Mouse (Mus musculus) erythroblast, embryonic 14.5 days (primary cell): ENCODE measurements around the gene Rpl13. TPM values are rescaled to one million over a fixed set of nuclear protein-coding genes. Genes with fewer than 3 reads are reported as not detected.
A peak's percentile ranks its signal among the peaks of the same experiment; 100 is the strongest.

Experiments
- H3K27me3 ChIP-seq: 2 replicates; pipeline ENCODE4 v1.6.1; 2012; ENCODE audit warnings: inconsistent platforms; ENCODE audit not compliant: control insufficient read depth
- H3K36me3 ChIP-seq: 2 replicates; pipeline ENCODE4 v1.6.1; 2012; ENCODE audit warnings: mild to moderate bottlenecking, inconsistent platforms; ENCODE audit not compliant: control insufficient read depth
- H3K4me1 ChIP-seq: 2 replicates; pipeline ENCODE4 v1.6.1; 2012; ENCODE audit warnings: inconsistent platforms; ENCODE audit not compliant: control insufficient read depth
- H3K4me3 ChIP-seq: replicated peaks from 2 replicates; pipeline ENCODE3; 2012; ENCODE audit warnings: moderate library complexity, mild to moderate bottlenecking, inconsistent platforms
- H3K9me3 ChIP-seq: 2 replicates; pipeline ENCODE4 v1.6.1; 2012; ENCODE audit warnings: low read length, inconsistent platforms, mixed read lengths; ENCODE audit not compliant: control insufficient read depth
- GATA1 ChIP-seq: IDR thresholded peaks from 2 replicates; pipeline ENCODE4 v1.6.1; 2012; ENCODE audit warnings: low read length, inconsistent platforms, mixed read lengths
- TAL1 ChIP-seq: IDR thresholded peaks from 3 replicates; pipeline ENCODE4 v1.6.1; 2012; ENCODE audit warnings: low read length, inconsistent platforms, mixed read lengths
- polyA plus RNA-seq: library from polyadenylated mRNA; stranded (reverse); fragments of >175 nt; gene quantifications from 2 replicates; pipeline ENCODE4 v1.2.3, GENCODE M21; 2012

Rpl13 gene
- polyA plus RNA-seq, 1 experiment: 471 TPM

- TF ChIP-seq TAL1: no peak
- no peak for TF ChIP-seq GATA1
- Histone ChIP-seq H3K36me3 (peaks cover 35% of the 10 kb centered on the region), H3K4me1 (peaks cover 29% of the 10 kb centered on the region), H3K4me3 (peak overlapping the region; percentile 98), H3K27me3 (no peaks in the 10 kb centered on the region), H3K9me3 (no peaks in the 10 kb centered on the region)
These were observed 2.1 kb downstream of the Rpl13 start for GRCm38 (mm10) chr8:123104046-123104767.

- TF ChIP-seq GATA1 (no peak), TAL1 (no peak)
- no peaks in the 10 kb centered on the region for H3K27me3 ChIP-seq
- H3K4me3 ChIP-seq: no peak overlapping the region
- H3K4me1 ChIP-seq: peaks cover 27% of the 10 kb centered on the region
- peaks cover 35% of the 10 kb centered on the region for H3K36me3 ChIP-seq
- no peaks in the 10 kb centered on the region for H3K9me3 ChIP-seq
These were observed 3.6 kb downstream of the Rpl13 start for GRCm38 (mm10) chr8:123105553-123106326.

- TF ChIP-seq GATA1 (no peak), TAL1 (no peak)
- H3K4me1 ChIP-seq: peaks cover 27% of the 10 kb centered on the region
These were observed 4.4 kb downstream of the Rpl13 start for GRCm38 (mm10) chr8:123106531-123106930.

DNA sequence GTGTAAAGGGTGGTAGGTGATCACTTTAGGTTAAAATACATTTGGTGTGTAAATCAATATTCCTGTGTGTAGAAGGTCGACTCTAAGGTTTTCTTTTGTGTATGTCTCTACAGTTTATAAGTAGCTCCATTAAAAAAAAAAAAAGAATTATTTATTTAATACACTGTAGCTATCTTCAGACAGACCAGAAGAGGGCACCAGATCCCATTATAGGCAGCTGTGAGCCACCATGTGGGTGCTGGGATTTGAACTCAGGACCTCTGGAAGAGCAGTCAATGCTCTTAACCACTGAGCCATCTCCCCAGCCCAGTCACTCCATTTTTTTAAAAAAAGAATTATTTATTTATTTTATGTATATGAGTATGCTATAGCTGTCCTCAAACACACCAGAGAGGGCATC lies 5.9 kb downstream of the Rpl13 start:
- Histone ChIP-seq H3K4me3 (no peak overlapping the region), H3K9me3 (no peaks in the 10 kb centered on the region), H3K27me3 (no peaks in the 10 kb centered on the region), H3K4me1 (peaks cover 19% of the 10 kb centered on the region), H3K36me3 (peaks cover 31% of the 10 kb centered on the region)
- TF ChIP-seq TAL1 (no peak), GATA1 (no peak)

More at GRCm38 (mm10) chr8:123106531-123106930, 4.4 kb downstream of the Rpl13 start:
- Histone ChIP-seq H3K36me3 (peaks cover 35% of the 10 kb centered on the region), H3K4me3 (no peak overlapping the region), H3K9me3 (no peaks in the 10 kb centered on the region), H3K27me3 (no peaks in the 10 kb centered on the region)

GRCm38 (mm10) chr8:123108953-123109352 lies 6.8 kb downstream of the Rpl13 start:
- TF ChIP-seq GATA1 (no peak), TAL1 (no peak)

DNA sequence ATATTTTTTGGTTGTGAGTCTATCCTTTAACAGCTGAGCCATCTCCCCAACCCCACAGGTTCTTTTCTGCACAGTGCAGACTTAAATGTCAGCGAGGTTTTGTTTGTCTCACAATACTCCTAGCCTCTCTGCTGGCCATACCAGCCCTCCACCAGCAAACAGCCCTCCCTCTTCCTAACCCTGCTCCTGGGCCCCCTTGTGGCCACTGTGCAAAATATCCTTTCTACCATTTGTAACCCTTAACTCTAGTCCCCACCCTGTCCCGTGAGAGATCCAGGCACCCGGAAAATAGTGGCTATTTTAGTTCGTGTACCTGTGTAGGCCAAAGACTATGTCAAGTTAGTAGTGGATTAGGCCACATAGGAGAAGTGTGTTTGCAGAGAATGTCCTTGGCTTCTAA lies 8.5 kb downstream of the Rpl13 start:
- Histone ChIP-seq H3K9me3 (no peaks in the 10 kb centered on the region), H3K4me3 (no peak overlapping the region), H3K27me3 (peaks cover 6% of the 10 kb centered on the region), H3K36me3 (peaks cover 5% of the 10 kb centered on the region), H3K4me1 (peaks cover 16% of the 10 kb centered on the region)
- TF ChIP-seq GATA1: no peak

More at GRCm38 (mm10) chr8:123108953-123109352, 6.8 kb downstream of the Rpl13 start:
- Histone ChIP-seq H3K4me1 (peaks cover 12% of the 10 kb centered on the region), H3K36me3 (peaks cover 22% of the 10 kb centered on the region), H3K4me3 (no peak overlapping the region), H3K9me3 (no peaks in the 10 kb centered on the region), H3K27me3 (no peaks in the 10 kb centered on the region; the same call in 1 of the 2 replicates)

- no peak overlapping the region for H3K4me3 ChIP-seq
- peaks cover 38% of the 10 kb centered on the region for H3K4me1 ChIP-seq
- H3K36me3 ChIP-seq: no peaks in the 10 kb centered on the region
- peaks cover 28% of the 10 kb centered on the region for H3K27me3 ChIP-seq
- H3K9me3 ChIP-seq: no peaks in the 10 kb centered on the region; the same call in 1 of the 2 replicates
- TF ChIP-seq GATA1 (no peak), TAL1 (no peak)
These were observed 10.7 kb downstream of the Rpl13 start for GRCm38 (mm10) chr8:123112892-123113291.

DNA sequence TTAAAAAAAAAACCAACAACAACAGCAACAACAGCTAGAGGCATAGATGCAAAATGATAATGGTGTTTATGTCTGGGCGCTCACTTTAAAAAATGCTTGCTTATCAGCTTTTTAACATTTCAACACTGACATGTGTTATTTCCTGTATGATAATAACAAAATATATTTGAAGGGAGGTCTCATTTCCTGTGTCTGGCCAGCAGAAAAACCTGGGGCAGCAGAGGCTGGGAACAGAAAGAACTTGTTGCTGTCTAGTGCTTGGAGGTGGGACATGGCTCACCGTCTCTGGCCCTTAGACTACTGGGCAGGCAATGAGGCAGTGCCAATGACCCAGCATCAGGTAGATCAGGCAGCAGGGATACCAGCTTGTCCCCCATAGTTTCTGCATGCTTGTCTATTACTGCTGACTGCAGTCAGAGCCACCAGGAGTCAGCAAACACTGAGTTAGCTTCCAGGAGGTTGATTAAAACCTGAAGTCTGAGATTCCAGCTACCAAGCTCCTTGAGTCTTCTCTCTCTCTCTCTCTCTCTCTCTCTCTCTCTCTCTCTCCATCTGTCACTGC lies 11.8 kb downstream of the Rpl13 start:
- Histone ChIP-seq H3K27me3 (peaks cover 39% of the 10 kb centered on the region), H3K9me3 (no peaks in the 10 kb centered on the region; the same call in 1 of the 2 replicates), H3K4me3 (no peak overlapping the region), H3K36me3 (no peaks in the 10 kb centered on the region), H3K4me1 (peaks cover 49% of the 10 kb centered on the region)
- no peak for TF ChIP-seq TAL1
- TF ChIP-seq GATA1: no peak

DNA sequence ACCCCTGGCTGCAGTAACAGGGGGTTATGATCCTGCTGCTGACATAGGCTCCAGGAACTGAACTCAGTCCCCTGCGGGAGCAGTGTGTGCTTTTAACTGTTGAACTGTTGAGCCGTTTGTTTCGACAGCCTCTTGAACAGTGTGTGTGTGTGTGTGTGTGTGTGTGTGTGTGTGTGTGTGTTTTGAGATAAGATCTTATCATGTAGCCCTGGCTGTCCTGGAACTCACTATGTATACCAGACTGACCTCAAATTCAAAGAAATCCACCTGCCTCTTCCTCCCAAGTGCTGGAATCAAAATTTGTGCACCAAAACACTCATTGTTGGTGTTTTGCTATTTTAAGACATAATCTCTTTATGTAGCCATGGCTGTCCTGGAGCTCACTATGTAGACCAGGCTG lies 12.5 kb downstream of the Rpl13 start:
- TF ChIP-seq TAL1 (no peak), GATA1 (no peak)
- H3K36me3 ChIP-seq: no peaks in the 10 kb centered on the region
- H3K4me3 ChIP-seq: no peak overlapping the region
- H3K4me1 ChIP-seq: peaks cover 50% of the 10 kb centered on the region
- peaks cover 46% of the 10 kb centered on the region for H3K27me3 ChIP-seq
- H3K9me3 ChIP-seq: no peaks in the 10 kb centered on the region; the same call in 1 of the 2 replicates
